Mouse (Mus musculus) hindlimb bud, embryonic 11.5 days (tissue): ENCODE data around the gene Il1r1.

Experiments
- DNase-seq: peaks from one replicate; pipeline ENCODE4 v3.0.0-alpha.2; 2012; ENCODE audit warnings: low read depth, low spot score; ENCODE audit errors: extremely low spot score

The Il1r1 gene

GRCm38 (mm10) chr1:40224539-40225284, at the start of gene Il1r1:
Il1r1 (plus strand) TSS chr1:40225080.
- no peak for DNase-seq

DNA sequence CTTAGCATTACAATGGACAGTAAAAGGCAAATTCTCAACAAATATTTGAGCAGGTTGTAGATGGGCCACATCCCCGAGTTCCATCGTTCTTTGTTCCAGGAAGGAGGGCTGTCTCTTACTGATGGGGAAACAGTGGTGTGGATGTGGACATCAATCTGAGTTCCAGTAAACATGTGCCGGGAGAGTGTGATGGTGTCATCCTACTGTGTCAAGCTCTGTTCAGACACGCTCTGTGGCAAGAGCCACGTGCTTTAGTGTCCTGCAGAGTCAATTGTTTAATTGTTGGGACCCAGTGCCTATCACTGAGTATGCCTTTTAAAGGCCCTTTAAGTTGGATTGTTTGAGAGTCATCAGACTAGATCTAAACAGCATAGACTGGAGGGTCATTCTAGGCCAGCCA, 49.8 kb upstream of the Il1r1 start:
- no peak for DNase-seq

DNA sequence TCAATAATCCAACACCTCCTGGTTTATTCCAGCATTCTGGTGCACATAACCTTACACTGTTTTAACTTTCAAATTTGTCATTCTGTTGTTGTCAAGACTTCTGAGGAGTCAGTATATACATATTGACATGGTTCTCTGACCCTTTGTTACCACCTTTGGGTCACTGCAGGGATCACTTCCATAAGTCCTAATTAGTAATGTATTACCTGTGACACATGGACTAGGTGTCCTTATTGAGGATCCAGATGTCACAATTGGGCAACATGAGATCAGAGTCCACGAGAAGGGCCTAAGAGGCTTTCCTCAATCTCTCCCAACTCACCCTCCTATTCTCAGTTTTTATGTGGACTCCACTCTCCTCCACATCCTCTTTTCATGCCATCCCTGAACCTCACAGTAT, 49.1 kb upstream of the Il1r1 start:
- no peak for DNase-seq

DNA sequence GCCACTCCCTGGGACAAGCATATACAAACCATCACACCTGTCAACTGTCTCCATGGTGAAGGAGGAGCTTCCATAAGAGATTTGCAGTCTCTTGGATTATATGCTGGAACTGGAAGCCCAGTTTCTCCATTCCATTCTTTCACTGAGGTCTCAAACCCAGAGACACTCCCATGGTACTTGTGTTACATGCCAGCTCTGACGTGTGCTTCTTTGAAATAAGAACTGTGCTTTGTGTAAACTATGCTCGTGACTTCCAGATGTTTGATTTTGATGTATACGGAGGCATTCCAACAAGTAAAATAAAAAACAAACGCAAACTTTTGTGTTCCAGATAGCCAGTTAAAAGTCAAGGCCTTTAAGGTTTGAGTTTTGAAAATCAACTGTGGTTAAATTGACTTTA, 45.8 kb upstream of the Il1r1 start:
- no peak for DNase-seq

GRCm38 (mm10) chr1:40179493-40179892, 45.4 kb upstream of the Il1r1 start:
- DNase-seq, result no peak

- no peak for DNase-seq
These were observed 44.0 kb upstream of the Il1r1 start for GRCm38 (mm10) chr1:40180861-40181260.

- DNase-seq, result no peak
These were observed 43.2 kb upstream of the Il1r1 start for GRCm38 (mm10) chr1:40181716-40182115.

- DNase-seq, result no peak
These were observed 41.5 kb upstream of the Il1r1 start for GRCm38 (mm10) chr1:40183410-40183809.

- no peak for DNase-seq
These were observed 36.9 kb upstream of the Il1r1 start for GRCm38 (mm10) chr1:40187961-40188360.

- DNase-seq, result no peak
These were observed 34.9 kb upstream of the Il1r1 start for GRCm38 (mm10) chr1:40190025-40190424.

- DNase-seq, result no peak
These were observed 34.0 kb upstream of the Il1r1 start for GRCm38 (mm10) chr1:40190837-40191236.

GRCm38 (mm10) chr1:40194279-40194678, 30.6 kb upstream of the Il1r1 start:
- no peak for DNase-seq

- no peak for DNase-seq
These were observed 11.3 kb upstream of the Il1r1 start for GRCm38 (mm10) chr1:40213337-40214159.

DNA sequence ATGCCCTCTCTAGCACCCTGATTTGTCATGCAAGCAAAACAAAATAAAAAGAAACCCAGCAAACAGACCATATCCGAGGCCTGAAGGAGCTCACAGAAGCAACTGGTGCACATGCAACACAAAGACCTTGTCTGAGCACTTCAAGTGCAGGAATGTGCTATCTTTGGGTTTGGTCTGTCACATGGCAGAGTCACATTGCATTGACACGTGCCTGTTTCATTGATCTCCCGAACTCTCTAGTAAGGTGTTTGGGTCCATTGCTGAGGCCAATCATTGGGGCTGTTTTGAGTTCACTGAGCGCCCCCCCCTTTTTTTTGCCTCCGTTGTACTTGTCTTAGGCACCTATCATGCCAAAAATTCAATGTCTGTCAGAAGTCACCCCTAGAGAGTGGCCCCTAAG, 7.4 kb upstream of the Il1r1 start:
- DNase-seq, result no peak

- DNase-seq, result no peak
These were observed 6.3 kb upstream of the Il1r1 start for GRCm38 (mm10) chr1:40218603-40219002.

- DNase-seq, result no peak
These were observed 4.3 kb upstream of the Il1r1 start for GRCm38 (mm10) chr1:40220549-40220948.

GRCm38 (mm10) chr1:40221864-40222263, 3.0 kb upstream of the Il1r1 start:
- no peak for DNase-seq

GRCm38 (mm10) chr1:40222680-40223079, 2.2 kb upstream of the Il1r1 start:
- no peak for DNase-seq

- DNase-seq, result no peak
These were observed 1.3 kb upstream of the Il1r1 start for GRCm38 (mm10) chr1:40223591-40223990.

- no peak for DNase-seq
These were observed 700 bp downstream of the Il1r1 start for GRCm38 (mm10) chr1:40225580-40225979.

DNA sequence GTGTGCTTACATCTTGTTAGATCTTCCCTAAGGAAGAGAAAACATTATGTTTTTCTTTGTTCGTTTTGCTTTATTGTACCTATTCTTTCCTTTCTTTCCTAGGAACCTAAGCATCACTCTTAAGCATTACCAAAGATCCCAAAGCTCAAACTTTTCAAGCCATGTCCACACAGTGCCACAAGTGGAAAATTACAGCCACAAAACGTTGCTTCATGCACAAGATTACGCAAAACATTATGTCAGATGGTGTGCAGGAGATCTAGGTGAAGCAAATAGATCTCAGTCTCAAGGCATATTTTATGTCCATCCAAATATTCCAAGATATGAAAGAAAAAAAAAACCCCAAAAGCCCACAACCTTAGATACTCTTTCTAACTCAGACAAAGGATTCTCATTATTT, 4.2 kb downstream of the Il1r1 start:
- no peak for DNase-seq

- DNase-seq, result no peak
These were observed 4.9 kb downstream of the Il1r1 start for GRCm38 (mm10) chr1:40229771-40230280.
